Mouse (Mus musculus): ENCODE measurements at regions not wholly inside any gene's neighbourhood (a gene's known extent, or its start where the extent isn't known, plus 50 kb on each side); places are given as distances from the start of the nearest gene placed in this dataset.

- no peak for DNase-seq (ENCODE audit: extremely low read depth)
- Histone ChIP-seq H3K9me3 (replicated peaks; ENCODE audit: low read length) (no peaks in the 10 kb centered on the region), H3K27ac (ENCODE audit: insufficient read depth, low read depth) (no peak overlapping the region), H3K36me3 (replicated peaks in 1 of 2; ENCODE audit: control insufficient read depth in 1 of 2, insufficient read depth in 1 of 2, low read length in 1 of 2) (no peaks in the 10 kb centered on the region), H3K79me2 (replicated peaks; ENCODE audit: control insufficient read depth, extremely low read depth, insufficient read depth, poor library complexity, severe bottlenecking) (no peaks in the 10 kb centered on the region), H3K4me3 (replicated peaks in 1 of 3; ENCODE audit: low read depth in 2 of 3, low read length in 2 of 3, poor library complexity in 1 of 3) (no peak overlapping the region), H3K27me3 (replicated peaks) (peaks cover 5% of the 10 kb centered on the region), H3K4me2 (ENCODE audit: insufficient read depth, low read depth, poor library complexity, severe bottlenecking) (no peak overlapping the region), H3K4me1 (ENCODE audit: control insufficient read depth in 1 of 2, insufficient read depth in 2 of 2) (no peaks in the 10 kb centered on the region), H3K9ac (ENCODE audit: insufficient read depth, low read depth) (no peak overlapping the region)
- dilution Hi-C loops (cut with MboI; ENCODE audit: extremely low pct_ligation_motif_present, extremely low pct_unique_long_range_greater_than_20kb, low sequenced_read_pairs) (no loop called here), in situ Hi-C loops (cut with MboI; ENCODE audit: low pct_ligation_motif_present, low pct_unique_long_range_greater_than_20kb, low sequenced_read_pairs) (no loop called here)
- TF ChIP-seq TBP (conservative IDR thresholded peaks at IDR 0.05; ENCODE audit: low read depth, low read length) (no peak), ZKSCAN1 (IDR thresholded peaks at IDR 0.05; ENCODE audit: borderline replicate concordance, low read depth, low read length) (no peak), HCFC1 (IDR thresholded peaks at IDR 0.05; ENCODE audit: low read depth, low read length) (no peak), CTCF (conservative IDR thresholded peaks at IDR 0.05 in 1 of 2, IDR thresholded peaks at IDR 0.05 in 1 of 2; ENCODE audit: low read depth in 2 of 2, low read length in 2 of 2) (no peak), SMC3 (IDR thresholded peaks at IDR 0.05; ENCODE audit: low read depth, low read length) (no peak), CHD2 (IDR thresholded peaks at IDR 0.05; ENCODE audit: low read length) (no peak)
These were observed 139.9 kb downstream of the Cdca7 start for GRCm38 (mm10) chr2:72615869-72616268.

DNA sequence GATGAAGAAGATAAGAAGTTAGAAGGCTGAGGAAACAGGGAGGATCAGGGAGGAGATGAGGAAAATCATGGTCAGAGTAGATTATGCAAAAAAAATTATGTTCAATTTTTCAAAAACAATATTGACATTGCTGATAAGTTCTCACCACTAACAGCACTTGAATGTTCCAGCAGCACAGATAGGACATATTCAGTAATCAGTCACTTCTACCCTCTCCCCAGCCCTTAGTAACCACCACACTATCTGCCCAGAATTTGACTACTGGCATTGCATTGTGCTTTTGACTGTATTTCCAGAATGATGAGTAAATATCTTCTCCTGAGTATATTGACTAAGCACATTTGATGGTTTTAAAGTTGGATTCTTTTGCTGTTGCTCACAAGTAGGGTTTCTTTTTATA, 140.5 kb downstream of the Cdca7 start:
- H3K9ac ChIP-seq (ENCODE audit: insufficient read depth, low read depth), result no peak overlapping the region
- dilution Hi-C loops (cut with MboI; ENCODE audit: extremely low pct_ligation_motif_present, extremely low pct_unique_long_range_greater_than_20kb, low sequenced_read_pairs), result no loop called here
- no peak overlapping the region for H3K27ac ChIP-seq (ENCODE audit: insufficient read depth, low read depth)
- TF ChIP-seq USF1 (IDR thresholded peaks at IDR 0.05; ENCODE audit: low read depth, low read length) (no peak), SIN3A (IDR thresholded peaks at IDR 0.05; ENCODE audit: low read length) (no peak), UBTF (IDR thresholded peaks at IDR 0.05; ENCODE audit: low read depth, low read length) (no peak), MAX (IDR thresholded peaks at IDR 0.05; ENCODE audit: low read length) (no peak), CTCF (conservative IDR thresholded peaks at IDR 0.05 in 1 of 2, IDR thresholded peaks at IDR 0.05 in 1 of 2; ENCODE audit: low read depth in 2 of 2, low read length in 2 of 2) (no peak), ZKSCAN1 (IDR thresholded peaks at IDR 0.05; ENCODE audit: borderline replicate concordance, low read depth, low read length) (no peak)
- H3K79me2 ChIP-seq (replicated peaks; ENCODE audit: control insufficient read depth, extremely low read depth, insufficient read depth, poor library complexity, severe bottlenecking), result no peaks in the 10 kb centered on the region
- H3K27me3 ChIP-seq (replicated peaks), result peaks cover 3% of the 10 kb centered on the region
- H3K36me3 ChIP-seq (replicated peaks in 1 of 2; ENCODE audit: control insufficient read depth in 1 of 2, insufficient read depth in 1 of 2, low read length in 1 of 2), result no peaks in the 10 kb centered on the region
- H3K4me2 ChIP-seq (ENCODE audit: insufficient read depth, low read depth, poor library complexity, severe bottlenecking), result no peak overlapping the region
- in situ Hi-C loops (cut with MboI; ENCODE audit: low pct_ligation_motif_present, low pct_unique_long_range_greater_than_20kb, low sequenced_read_pairs), result no loop called here
- DNase-seq (ENCODE audit: extremely low read depth), result no peak
- no peaks in the 10 kb centered on the region for H3K4me1 ChIP-seq (ENCODE audit: control insufficient read depth in 1 of 2, insufficient read depth in 2 of 2)
- no peak overlapping the region for H3K4me3 ChIP-seq (replicated peaks in 1 of 3; ENCODE audit: low read depth in 2 of 3, low read length in 2 of 3, poor library complexity in 1 of 3)
- H3K9me3 ChIP-seq (replicated peaks; ENCODE audit: low read length), result no peaks in the 10 kb centered on the region

- H3K4me3 ChIP-seq (replicated peaks in 1 of 3; ENCODE audit: low read depth in 2 of 3, low read length in 2 of 3, poor library complexity in 1 of 3), result no peak overlapping the region
- H3K27me3 ChIP-seq (replicated peaks), result no peaks in the 10 kb centered on the region
- no peak overlapping the region for H3K4me2 ChIP-seq (ENCODE audit: insufficient read depth, low read depth, poor library complexity, severe bottlenecking)
- H3K9me3 ChIP-seq (replicated peaks; ENCODE audit: low read length), result no peaks in the 10 kb centered on the region
- dilution Hi-C loops (cut with MboI; ENCODE audit: extremely low pct_ligation_motif_present, extremely low pct_unique_long_range_greater_than_20kb, low sequenced_read_pairs), result no loop called here
- H3K79me2 ChIP-seq (replicated peaks; ENCODE audit: control insufficient read depth, extremely low read depth, insufficient read depth, poor library complexity, severe bottlenecking), result no peaks in the 10 kb centered on the region
- H3K36me3 ChIP-seq (replicated peaks in 1 of 2; ENCODE audit: control insufficient read depth in 1 of 2, insufficient read depth in 1 of 2, low read length in 1 of 2), result no peaks in the 10 kb centered on the region
- no peak for DNase-seq (ENCODE audit: extremely low read depth)
- no peak for TF ChIP-seq PAX5 (IDR thresholded peaks at IDR 0.05; ENCODE audit: low read length)
- no peak for TF ChIP-seq SMC3 (IDR thresholded peaks at IDR 0.05; ENCODE audit: low read depth, low read length)
- no peak for TF ChIP-seq ZC3H11A (IDR thresholded peaks at IDR 0.05; ENCODE audit: low read depth, low read length)
- TF ChIP-seq ELF1 (IDR thresholded peaks at IDR 0.05; ENCODE audit: low read depth, low read length), result no peak
- TF ChIP-seq MAZ (IDR thresholded peaks at IDR 0.05; ENCODE audit: low read depth, low read length), result no peak
- TF ChIP-seq NRF1 (IDR thresholded peaks at IDR 0.05; ENCODE audit: low read depth, low read length), result no peak
- TF ChIP-seq UBTF (IDR thresholded peaks at IDR 0.05; ENCODE audit: low read depth, low read length), result no peak
- TF ChIP-seq MAFK (IDR thresholded peaks at IDR 0.05; ENCODE audit: insufficient replicate concordance, low read length), result no peak
- TF ChIP-seq JUND (conservative IDR thresholded peaks at IDR 0.05; ENCODE audit: low read depth, low read length), result no peak
- TF ChIP-seq MAX (IDR thresholded peaks at IDR 0.05; ENCODE audit: low read length), result no peak
- TF ChIP-seq TBP (conservative IDR thresholded peaks at IDR 0.05; ENCODE audit: low read depth, low read length), result no peak
- TF ChIP-seq MXI1 (IDR thresholded peaks at IDR 0.05; ENCODE audit: low read depth, low read length), result no peak
- H3K9ac ChIP-seq (ENCODE audit: insufficient read depth, low read depth), result no peak overlapping the region
- no peak overlapping the region for H3K27ac ChIP-seq (ENCODE audit: insufficient read depth, low read depth)
- in situ Hi-C loops (cut with MboI; ENCODE audit: low pct_ligation_motif_present, low pct_unique_long_range_greater_than_20kb, low sequenced_read_pairs), result no loop called here
- no peaks in the 10 kb centered on the region for H3K4me1 ChIP-seq (ENCODE audit: control insufficient read depth in 1 of 2, insufficient read depth in 2 of 2)
These were observed 143.5 kb downstream of the Cdca7 start for GRCm38 (mm10) chr2:72619446-72619845.
